In the genomic region with DNA sequence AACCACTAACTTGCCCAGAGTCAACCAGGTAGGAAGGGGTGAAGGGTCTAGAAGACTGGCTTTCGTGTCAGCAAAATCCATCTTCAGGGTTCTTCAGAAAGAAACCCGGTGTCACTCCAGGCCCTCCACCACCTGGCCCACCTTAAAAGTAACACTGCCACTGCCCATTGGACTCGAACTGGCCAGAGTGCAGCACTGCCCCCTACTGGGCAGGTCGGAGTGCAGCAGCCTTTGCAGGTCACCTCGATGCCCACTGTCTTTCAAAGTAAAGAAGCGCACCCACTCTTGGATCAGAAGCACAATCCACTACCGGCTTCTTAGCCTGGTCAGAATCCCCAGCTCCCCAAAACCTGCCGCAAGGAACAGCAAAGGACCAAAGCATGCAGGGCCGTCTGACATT, we compare ENCODE assay signal across 12 mouse cellular contexts.
DNase-seq lines count a peak whose midpoint lies in the region; ATAC-seq and TF ChIP-seq lines count a peak whose summit lies in the region.
"Had no signal": no experiment of that assay in that cellular context is flagged by ENCODE, and none has a peak within 500 bp of the region (broad histone marks: within the 10 kb centered on the region; RNA-seq: fewer than 3 reads in every experiment).

No protein-coding gene starts in this region.

- H3K9ac ChIP-seq in ES-Bruce4 (ENCODE audit: low read depth, poor library complexity, severe bottlenecking) = no peak overlapping the region
- H3K9ac ChIP-seq in kidney, embryonic 14.5 days (ENCODE audit: low read depth, low read length) = no peak overlapping the region
- H3K9ac ChIP-seq: liver, embryonic 15.5 days; neural tube, embryonic 12.5 days had no signal

- TF ChIP-seq CTCF in ES-Bruce4 (IDR thresholded peaks at IDR 0.05; ENCODE audit: low read depth, low read length) = peak; percentile 96
- peak; percentile 83 for TF ChIP-seq CTCF in olfactory bulb, adult 2 months (IDR thresholded peaks at IDR 0.05; ENCODE audit: insufficient read depth, low read depth, low read length)

- no peaks in the 10 kb centered on the region for H3K4me1 ChIP-seq in ES-Bruce4 (ENCODE audit: control insufficient read depth, insufficient read depth, low read length)
- H3K4me1 ChIP-seq in olfactory bulb, adult 2 months (ENCODE audit: control insufficient read depth, insufficient read depth, low read length) = peaks cover 34% of the 10 kb centered on the region
- H3K4me1 ChIP-seq in kidney, embryonic 14.5 days (ENCODE audit: control insufficient read depth, insufficient read depth, low read length) = peaks cover 9% of the 10 kb centered on the region; the same call in 1 of the 2 replicates
- H3K4me1 ChIP-seq: liver, embryonic 15.5 days had no signal

- H3K4me2 ChIP-seq in kidney, embryonic 14.5 days (replicated peaks; ENCODE audit: low read depth, low read length) = no peak overlapping the region
- H3K4me2 ChIP-seq: liver, embryonic 15.5 days; neural tube, embryonic 12.5 days had no signal

- no peak for TF ChIP-seq POLR2A in ES-Bruce4 (IDR thresholded peaks at IDR 0.05; ENCODE audit: insufficient read depth, low read length)
- TF ChIP-seq POLR2A in olfactory bulb, adult 2 months (IDR thresholded peaks at IDR 0.05; ENCODE audit: insufficient read depth, low read depth, low read length) = no peak

- ATAC-seq in kidney, embryonic 14.5 days (ENCODE audit: low FRiP score, low TSS enrichment) = no peak
- ATAC-seq: hindbrain, embryonic 16.5 days; Patski had no signal

- H3K27ac ChIP-seq in ES-Bruce4 (ENCODE audit: insufficient read depth, low read length) = no peak overlapping the region
- H3K27ac ChIP-seq in olfactory bulb, adult 2 months (ENCODE audit: insufficient read depth, low read depth, low read length) = peak overlapping the region; percentile 98
- no peak overlapping the region for H3K27ac ChIP-seq in kidney, embryonic 14.5 days (ENCODE audit: low read depth, low read length)
- H3K27ac ChIP-seq: liver, embryonic 15.5 days; neural tube, embryonic 12.5 days had no signal

- DNase-seq in kidney, adult 9 months = peak; percentile 16
- DNase-seq in kidney, postnatal 4 days = no peak
- peak; percentile 82 for DNase-seq in cerebellum, adult 9-10 months
- no peak for DNase-seq in frontal cortex, postnatal 14 days (ENCODE audit: low spot score in 2 of 2)
- no peak for DNase-seq in layer of hippocampus, adult 9-11 months

- no peak overlapping the region for H3K4me3 ChIP-seq in ES-Bruce4 (ENCODE audit: low read depth, low read length)
- peak overlapping the region; percentile 70 for H3K4me3 ChIP-seq in olfactory bulb, adult 2 months (ENCODE audit: insufficient read depth, low read depth, low read length)
- no peak overlapping the region for H3K4me3 ChIP-seq in kidney, embryonic 14.5 days (ENCODE audit: low read length)
- H3K4me3 ChIP-seq: liver, embryonic 15.5 days; neural tube, embryonic 12.5 days had no signal

- no peaks in the 10 kb centered on the region for H3K9me3 ChIP-seq in ES-Bruce4 (replicated peaks; ENCODE audit: control insufficient read depth, insufficient read depth, low read length, poor library complexity, severe bottlenecking)
- peaks cover 4% of the 10 kb centered on the region; the same call in 1 of the 2 replicates for H3K9me3 ChIP-seq in kidney, embryonic 14.5 days (ENCODE audit: control insufficient read depth, low read length)
- H3K9me3 ChIP-seq: liver, embryonic 15.5 days had no signal

- TF ChIP-seq EP300 in ES-Bruce4 (IDR thresholded peaks at IDR 0.05; ENCODE audit: insufficient read depth, low read depth, low read length) = no peak

- H3K36me3 ChIP-seq in ES-Bruce4 (ENCODE audit: control insufficient read depth, insufficient read depth, low read length, poor library complexity, severe bottlenecking) = no peaks in the 10 kb centered on the region
- no peaks in the 10 kb centered on the region for H3K36me3 ChIP-seq in kidney, embryonic 14.5 days (ENCODE audit: control insufficient read depth, insufficient read depth, low read length)
- H3K36me3 ChIP-seq: liver, embryonic 15.5 days had no signal

- 44% methylated on average over 9 of the region's 9 CpGs for WGBS in olfactory bulb, adult 2 months
- WGBS in kidney, embryonic 14.5 days = 80% methylated on average over 9 of the region's 9 CpGs

- no peaks in the 10 kb centered on the region for H3K27me3 ChIP-seq in ES-Bruce4 (ENCODE audit: control insufficient read depth, insufficient read depth, low read length, poor library complexity, severe bottlenecking)
- no peaks in the 10 kb centered on the region for H3K27me3 ChIP-seq in kidney, embryonic 14.5 days (ENCODE audit: control insufficient read depth, insufficient read depth, low read length)
- H3K27me3 ChIP-seq: liver, embryonic 15.5 days; neural tube, embryonic 12.5 days; Patski had no signal

Comparison
In these comparisons a context has a peak if more than half of its experiments do, and no peak if none do; other contexts are left out.
1. DNase-seq: peak in kidney, adult 9 months (single experiment) and cerebellum, adult 9-10 months (single experiment); none in kidney, postnatal 4 days (0 of 2), frontal cortex, postnatal 14 days (0 of 2) and layer of hippocampus, adult 9-11 months (single experiment).